Mouse (Mus musculus): Measurements from ENCODE around the gene Cyp2f2. TPM values are rescaled to one million over a fixed set of nuclear protein-coding genes. Genes with fewer than 3 reads are reported as not detected.

Cyp2f2 gene
- under 1 TPM; 0.31 to 0.57 TPM for polyA plus RNA-seq (2017; shearing (Covaris generic))

DNA sequence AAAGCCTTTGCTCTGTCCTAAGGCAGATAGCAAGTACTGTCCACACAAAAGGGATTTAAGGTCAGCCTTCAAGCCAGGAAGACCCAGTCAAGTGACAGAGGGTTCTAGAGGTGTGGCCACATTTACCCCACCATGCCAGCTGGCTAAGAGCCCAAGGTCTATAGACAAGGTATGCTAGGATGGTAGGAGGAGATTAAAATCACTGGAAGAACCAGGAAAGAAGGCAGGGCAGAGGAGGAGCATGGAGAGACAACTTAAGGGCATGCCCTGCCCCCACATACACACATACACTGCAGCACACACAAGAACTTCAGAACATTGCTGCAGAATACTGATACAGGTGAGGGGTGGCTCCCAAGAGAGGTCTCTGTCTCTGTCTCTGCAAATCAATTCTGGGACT is at the start of gene Cyp2f2:
Gene Cyp2f2 (plus strand): TSS at position 234 of the 400 bp plus-strand sequence.

DNA sequence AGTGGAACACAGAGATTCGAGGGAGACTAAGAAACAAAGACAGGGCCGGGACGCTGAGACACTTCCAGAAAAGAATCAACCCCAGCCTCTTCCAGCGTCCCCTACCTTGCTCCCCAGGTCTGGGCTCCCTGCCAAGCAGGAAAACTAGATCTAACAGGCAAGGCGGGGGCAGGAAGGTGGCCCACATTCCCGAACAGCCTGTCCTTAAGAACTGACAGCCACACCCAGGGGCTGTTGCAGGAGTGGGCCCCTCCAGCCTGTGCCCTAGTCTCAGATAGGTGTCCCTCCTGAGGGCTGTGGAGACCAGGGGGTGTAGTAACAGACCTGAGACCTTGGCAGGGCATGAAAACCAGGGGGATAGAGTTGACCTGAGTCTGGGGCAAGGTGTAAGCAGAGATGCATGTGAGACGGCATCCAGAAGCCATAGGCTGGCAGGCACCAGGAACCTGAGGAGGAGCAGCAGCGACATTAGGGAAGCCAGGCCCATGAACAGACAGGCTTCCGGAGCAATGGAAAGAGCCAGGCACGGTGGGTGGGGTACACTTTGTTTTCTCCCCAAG is 33.6 kb downstream of the Cyp2f2 start, which contains the start of gene Cyp2t4:
Gene Cyp2t4 (plus strand): TSS at position 510 of the 560 bp plus-strand sequence.

DNA sequence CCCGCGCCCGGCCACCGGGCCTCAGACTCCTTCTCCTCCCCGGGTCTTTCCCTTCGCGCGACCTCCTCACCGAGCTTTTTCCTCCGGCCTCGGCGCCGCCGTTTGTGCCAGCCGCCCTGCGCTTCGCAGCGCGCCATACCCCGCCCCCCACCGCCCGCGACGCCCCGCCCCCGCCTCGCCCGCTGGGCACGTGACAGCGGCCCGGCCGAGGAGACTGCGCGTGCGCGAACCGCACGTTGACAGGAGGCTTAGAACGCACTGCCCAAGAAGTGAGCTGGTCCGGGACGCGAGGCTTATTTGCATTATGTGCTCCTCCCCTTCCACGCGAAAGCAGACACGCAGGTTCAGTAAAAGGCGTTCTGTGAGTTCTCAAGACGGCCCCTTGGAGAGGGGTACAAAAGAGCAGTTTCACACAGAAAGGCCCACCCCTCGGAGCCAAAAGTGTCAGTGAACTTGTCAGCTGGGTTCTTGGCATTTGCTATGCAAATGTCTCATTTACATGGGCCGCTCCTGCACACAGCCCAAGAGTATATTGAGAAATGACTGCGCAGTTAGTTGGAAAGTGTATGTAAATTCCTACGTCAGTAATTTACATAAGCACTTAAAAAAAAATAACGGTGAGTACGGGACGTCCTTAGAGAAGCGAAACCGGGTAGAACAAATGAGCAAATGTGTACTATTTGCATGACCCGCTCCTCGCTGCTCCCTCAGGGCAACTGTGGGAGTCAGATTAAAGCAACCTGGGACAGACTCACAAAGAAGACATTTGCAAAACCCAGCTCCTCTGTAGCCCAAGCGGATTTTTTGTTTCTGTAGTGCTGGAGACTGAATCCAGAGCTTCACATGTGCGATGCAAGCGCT is 47.1 kb downstream of the Cyp2f2 start, which contains the start of gene Egln2:
Gene Egln2 (minus strand): TSS at position 189 of the 861 bp plus-strand sequence.

DNA sequence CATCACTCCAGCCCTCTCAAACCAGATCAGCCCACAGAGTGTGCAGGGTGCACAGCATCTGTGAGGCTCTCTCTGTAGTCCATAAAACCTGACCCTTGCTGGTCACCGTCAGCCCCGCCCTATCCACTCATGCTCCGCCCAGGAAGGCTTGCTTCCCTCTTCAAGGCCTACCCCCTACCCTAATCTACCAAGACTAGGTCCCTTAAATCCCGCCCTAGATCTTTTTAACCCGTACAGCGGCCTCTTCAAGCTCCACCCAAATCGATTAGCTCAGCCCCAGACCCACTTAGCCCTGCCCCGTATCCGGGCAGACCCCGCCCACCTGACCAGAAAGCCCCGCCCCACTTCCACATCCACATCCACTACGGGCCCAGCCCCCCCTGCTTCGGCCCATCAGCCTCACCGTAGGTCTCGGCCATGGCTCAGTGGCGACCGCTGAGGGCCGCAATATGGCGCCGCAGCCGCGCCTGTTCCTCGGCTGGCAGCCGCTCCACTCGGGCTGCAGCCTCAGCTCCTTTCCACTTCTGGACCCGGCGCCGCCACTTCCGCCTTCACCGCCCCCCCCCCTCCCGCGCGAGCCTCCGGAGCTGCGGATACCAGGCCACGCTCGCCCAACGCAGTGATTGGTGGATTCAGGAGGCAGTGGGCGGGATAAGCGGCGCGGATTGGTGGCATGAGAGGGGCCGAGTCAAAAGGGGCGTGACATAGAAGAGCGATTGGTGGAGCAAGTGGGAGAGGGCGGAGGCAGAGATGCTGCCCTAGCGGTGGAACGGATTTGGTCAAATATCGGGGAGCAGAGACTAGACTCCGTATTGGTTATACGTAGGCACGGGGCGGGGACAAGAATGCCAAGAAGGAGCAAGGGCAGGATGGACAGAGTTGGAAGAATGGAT is 58.9 kb downstream of the Cyp2f2 start, which contains the start of gene Rab4b:
Gene Rab4b (minus strand): TSS at position 573 of the 893 bp plus-strand sequence.

DNA sequence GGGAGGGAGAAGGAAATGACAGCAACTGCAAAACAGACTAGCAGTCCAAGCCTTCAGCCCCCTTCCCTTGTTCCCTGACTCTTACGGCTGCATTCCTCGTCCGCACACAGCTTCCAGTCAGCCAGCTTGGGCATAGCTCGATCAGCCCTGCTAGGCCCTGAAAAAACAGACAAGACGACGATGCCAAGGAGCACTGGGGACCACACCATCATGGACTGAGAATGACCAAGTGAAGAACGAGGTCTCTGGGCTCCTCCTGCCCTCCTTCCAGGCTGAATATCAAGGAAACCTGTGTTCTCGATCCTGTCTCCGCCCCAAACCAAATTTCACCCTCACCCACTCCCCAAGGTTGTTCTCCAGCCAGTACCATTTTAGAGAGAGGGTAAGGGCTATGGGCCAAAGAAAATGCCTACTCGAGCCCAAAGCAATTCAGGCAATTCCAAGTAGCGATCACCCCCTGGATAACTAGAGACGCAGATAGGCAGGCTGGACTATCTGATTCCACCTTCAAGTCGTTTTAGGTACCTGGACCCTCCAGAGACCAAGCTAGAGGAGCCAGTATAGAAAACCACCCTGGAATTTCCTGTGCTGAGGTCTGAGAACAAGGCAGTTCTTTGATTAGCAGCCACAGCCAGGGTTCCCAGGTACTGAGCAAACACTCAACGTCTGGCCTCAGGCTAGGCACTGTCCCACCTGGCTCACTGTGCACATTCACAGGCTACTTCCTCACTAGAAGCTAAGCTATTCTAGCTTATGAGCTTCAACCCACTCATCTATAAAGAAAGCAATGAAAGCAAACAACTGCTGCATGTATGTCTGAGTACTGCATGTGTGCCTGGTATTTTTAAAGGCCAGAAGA is 61.4 kb downstream of the Cyp2f2 start, which contains the start of the genes Gm21983 and Mia:
Gene Gm21983 (minus strand): TSS at position 250 of the 859 bp plus-strand sequence.
Gene Mia (minus strand): TSS at position 321 of the 859 bp plus-strand sequence.

Other genes starting within 250 kb of the Cyp2f2 start
- gene Cyp2a22, start 180.5 kb upstream of the Cyp2f2 start, polyA plus RNA-seq (2017; shearing (Covaris generic)) = under 1 TPM in 1 of 2 experiments, not detected in 1; 0.22 TPM
- gene Cyp2a12, start 90.8 kb upstream of the Cyp2f2 start, polyA plus RNA-seq (2017; shearing (Covaris generic)) = under 1 TPM; 0.06 to 0.28 TPM
- gene Cyp2t4, start 33.8 kb downstream of the Cyp2f2 start, polyA plus RNA-seq (2017; shearing (Covaris generic)) = under 1 TPM in 1 of 2 experiments, not detected in 1; 0.16 TPM
- gene Egln2, start 46.9 kb downstream of the Cyp2f2 start, polyA plus RNA-seq (2017; shearing (Covaris generic)) = 10 to 100 TPM; 64.1 to 68.4 TPM
- 100 to 1,000 TPM; 133 to 148 TPM for gene Rab4b, start 59.0 kb downstream of the Cyp2f2 start, polyA plus RNA-seq (2017; shearing (Covaris generic))
- gene Gm21983, start 61.2 kb downstream of the Cyp2f2 start, polyA plus RNA-seq (2017; shearing (Covaris generic)) = under 1 TPM; 0.18 to 0.56 TPM
- gene Mia, start 61.2 kb downstream of the Cyp2f2 start, polyA plus RNA-seq (2017; shearing (Covaris generic)) = under 1 TPM; 0.42 to 0.97 TPM
- 1 to 10 TPM; 1.4 to 2.9 TPM for gene BC024978, start 75.9 kb downstream of the Cyp2f2 start, polyA plus RNA-seq (2017; shearing (Covaris generic))
- 100 to 1,000 TPM; 106 to 112 TPM for gene Snrpa, start 76.4 kb downstream of the Cyp2f2 start, polyA plus RNA-seq (2017; shearing (Covaris generic))
- 10 to 100 TPM in 1 of 2 experiments, 1 to 10 TPM in 1; 9.9 to 14.2 TPM for gene Itpkc, start 108.8 kb downstream of the Cyp2f2 start, polyA plus RNA-seq (2017; shearing (Covaris generic))
- 10 to 100 TPM; 17.0 to 21.4 TPM for gene Coq8b, start 113.1 kb downstream of the Cyp2f2 start, polyA plus RNA-seq (2017; shearing (Covaris generic))
- 1 to 10 TPM; 1.7 to 1.9 TPM for gene Numbl, start 138.5 kb downstream of the Cyp2f2 start, polyA plus RNA-seq (2017; shearing (Covaris generic))
- 1 to 10 TPM; 2.1 to 2.9 TPM for gene Ltbp4, start 217.8 kb downstream of the Cyp2f2 start, polyA plus RNA-seq (2017; shearing (Covaris generic))
- 10 to 100 TPM; 86.4 to 88.1 TPM for gene Shkbp1, start 236.1 kb downstream of the Cyp2f2 start, polyA plus RNA-seq (2017; shearing (Covaris generic))
- 1 to 10 TPM in 1 of 2 experiments, not detected in 1; 1.6 TPM for gene Gm20479, start 237.5 kb downstream of the Cyp2f2 start, polyA plus RNA-seq (2017; shearing (Covaris generic))

Measured in inflammation-experienced regulatory T-cells (primary cell).